Mouse (Mus musculus) erythroid progenitor cell, adult 5-6 weeks (primary cell): ENCODE measurements around the gene Rgl2. TPM values are rescaled to one million over a fixed set of nuclear protein-coding genes. Genes with fewer than 3 reads are reported as not detected.
"Not testable (repeated sequence)": the region's sequence is repeated elsewhere in the genome, so short reads cannot be mapped to it uniquely, and the experiment has no call there.

Experiments used
- ATAC-seq: replicated peaks from 2 replicates; pipeline ENCODE4 v1.8.0; 2016; ENCODE audit warnings: moderate number of reproducible peaks, mild to moderate bottlenecking, moderate TSS enrichment, inconsistent platforms; ENCODE audit not compliant: poor library complexity, low FRiP score, severe bottlenecking
- total RNA-seq, 2 experiments: library from RNA; stranded (forward) in 1 of 2; stranded (reverse) in 1 of 2; fragments of 150-400 nt in 1 of 2; fragments of 186-747, 209-891 nt in 1 of 2; gene quantifications; 2 replicates each; pipeline versions ENCODE4 v1.2.3 to v1.2.4; 2015 to 2017; ENCODE audit warnings: low replicate concordance in 2 of 2

The Rgl2 gene
- total RNA-seq, 2 experiments from 2014 or later = 13.4 to 29.0 TPM

GRCm38 (mm10) chr17:33959948-33960347 is 30.6 kb downstream of the Rgl2 start:
- ATAC-seq = no peak

DNA sequence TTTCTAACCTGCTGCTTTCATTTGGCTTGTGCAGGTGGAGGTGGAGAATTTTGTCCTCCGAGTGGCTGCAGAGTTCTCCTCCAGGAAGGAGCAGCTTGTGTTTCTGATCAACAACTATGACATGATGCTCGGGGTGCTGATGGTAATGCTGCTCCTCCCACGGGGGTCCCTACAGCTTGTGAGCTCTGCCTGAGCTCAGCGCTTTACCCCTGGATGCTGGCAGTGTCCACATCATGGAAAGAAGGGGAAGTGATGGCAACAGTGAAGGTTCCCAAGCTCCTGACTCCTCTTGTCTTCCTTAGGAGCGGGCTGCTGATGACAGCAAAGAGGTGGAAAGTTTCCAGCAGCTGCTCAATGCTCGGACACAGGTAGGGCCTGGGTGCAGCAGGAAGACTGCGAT is 33.5 kb downstream of the Rgl2 start:
- no peak for ATAC-seq

GRCm38 (mm10) chr17:33965082-33965845 is 35.9 kb downstream of the Rgl2 start:
- no peak for ATAC-seq

DNA sequence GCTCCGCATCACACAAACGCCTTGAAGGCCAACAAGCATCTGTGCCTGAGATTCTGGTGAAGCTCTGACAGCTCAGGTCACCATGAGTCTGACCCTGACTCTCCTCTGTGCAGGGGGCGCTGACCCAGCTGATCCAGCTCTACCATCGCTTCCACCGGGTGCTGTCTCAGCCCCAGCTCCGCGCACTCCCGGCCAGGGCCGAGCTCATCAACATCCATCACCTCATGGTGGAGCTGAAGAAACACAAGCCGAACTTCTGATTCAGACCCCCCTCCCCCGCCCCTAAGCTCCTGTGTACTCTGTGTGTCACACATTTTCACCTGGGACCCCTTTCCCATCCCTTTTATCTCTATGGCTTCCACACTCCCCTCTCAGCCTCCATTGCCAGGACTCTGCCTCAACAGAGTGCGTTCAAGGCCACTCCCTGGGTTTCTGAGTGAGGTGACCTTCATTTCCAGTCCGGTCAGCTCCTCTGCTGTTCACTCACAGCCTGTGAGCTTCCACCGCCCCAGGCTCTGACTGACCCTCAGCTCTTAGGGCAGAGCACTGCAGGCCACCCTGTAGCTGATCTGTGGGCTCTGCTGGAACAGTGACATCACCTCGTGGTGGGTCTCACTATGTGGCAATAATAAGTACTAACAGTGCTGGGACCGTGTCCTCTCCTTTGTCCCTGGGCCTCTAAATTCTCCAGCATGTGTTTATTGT is 36.7 kb downstream of the Rgl2 start:
- ATAC-seq = no peak

- peak; percentile 83 for ATAC-seq
Measured at GRCm38 (mm10) chr17:33968489-33968888, 39.1 kb downstream of the Rgl2 start.

DNA sequence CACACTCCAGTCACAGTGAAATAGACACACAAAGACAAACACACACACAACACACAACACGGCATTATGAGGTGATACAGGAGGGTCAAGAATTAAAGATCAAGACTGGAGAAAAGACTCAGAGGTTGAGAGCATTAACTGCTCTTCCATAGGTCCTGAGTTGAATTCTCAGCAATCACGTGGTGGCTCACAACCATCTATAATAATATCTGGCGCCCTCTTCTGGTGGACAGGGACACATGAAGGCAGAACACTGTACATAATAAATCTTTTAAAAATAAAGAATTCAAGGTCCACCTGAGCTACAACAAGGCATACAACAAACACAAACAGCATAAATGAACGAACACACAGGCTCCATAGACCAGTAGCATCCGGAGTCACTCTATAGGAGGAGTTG is 39.6 kb downstream of the Rgl2 start:
- ATAC-seq = peak; percentile 55; the same call in 1 of the 2 replicates

DNA sequence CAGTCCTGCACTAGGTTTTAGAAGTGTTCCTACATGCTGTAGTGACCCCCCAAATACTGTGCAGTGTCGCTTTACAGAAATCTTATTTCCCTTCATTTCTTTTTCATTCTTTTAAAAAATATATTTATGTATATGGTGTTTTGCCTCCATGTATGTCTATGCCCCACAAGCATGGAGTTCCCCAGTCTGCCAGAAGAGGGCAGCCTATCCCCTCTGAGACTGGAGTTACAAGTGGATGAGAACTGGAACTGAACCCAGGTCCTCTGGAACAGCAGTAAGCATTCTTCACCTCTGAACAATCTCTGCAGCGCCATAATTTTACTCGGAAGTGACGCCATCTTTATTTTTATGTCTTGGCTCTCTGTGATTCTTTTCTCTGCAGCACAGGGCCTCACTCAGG is 40.1 kb downstream of the Rgl2 start:
- ATAC-seq = no peak

DNA sequence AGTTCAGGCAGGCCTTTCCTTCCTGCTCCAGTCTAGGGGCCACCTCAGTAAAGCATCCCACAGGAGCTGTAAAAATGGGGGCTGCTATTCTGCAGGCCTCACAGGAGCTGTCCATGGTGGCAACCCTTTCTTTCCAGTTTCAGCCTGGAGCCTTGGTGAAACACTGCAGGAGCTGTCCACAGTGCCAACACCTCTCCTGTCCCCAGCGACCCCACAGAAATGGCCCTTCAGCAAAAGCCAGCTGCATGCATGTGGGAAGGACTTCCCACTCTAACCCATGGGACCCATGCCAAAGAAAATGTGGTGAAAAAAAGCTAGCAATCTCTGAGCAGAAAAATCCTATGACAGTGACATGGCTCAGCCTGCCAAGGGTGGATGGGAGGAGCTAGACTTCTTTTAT is 43.3 kb downstream of the Rgl2 start:
- ATAC-seq = no peak

DNA sequence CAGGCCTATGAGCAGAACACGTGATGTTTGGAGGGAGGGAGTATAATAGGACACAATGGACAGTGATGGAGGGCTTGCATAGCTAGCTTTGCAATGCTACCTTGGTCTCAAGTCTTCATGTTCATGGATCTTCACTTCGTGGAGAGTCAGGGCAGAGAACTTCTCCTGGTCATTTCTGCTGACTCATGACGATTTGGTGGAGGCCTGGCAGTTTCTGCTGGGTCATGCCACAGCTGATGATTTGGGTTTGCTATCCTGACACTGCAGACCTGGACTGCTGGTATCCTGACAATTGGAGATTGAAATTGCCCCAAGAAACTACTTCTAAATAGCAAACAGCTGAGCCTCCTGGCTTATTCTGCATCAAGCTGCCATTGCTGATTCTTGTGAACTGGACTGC is 44.2 kb downstream of the Rgl2 start:
- ATAC-seq = no peak

DNA sequence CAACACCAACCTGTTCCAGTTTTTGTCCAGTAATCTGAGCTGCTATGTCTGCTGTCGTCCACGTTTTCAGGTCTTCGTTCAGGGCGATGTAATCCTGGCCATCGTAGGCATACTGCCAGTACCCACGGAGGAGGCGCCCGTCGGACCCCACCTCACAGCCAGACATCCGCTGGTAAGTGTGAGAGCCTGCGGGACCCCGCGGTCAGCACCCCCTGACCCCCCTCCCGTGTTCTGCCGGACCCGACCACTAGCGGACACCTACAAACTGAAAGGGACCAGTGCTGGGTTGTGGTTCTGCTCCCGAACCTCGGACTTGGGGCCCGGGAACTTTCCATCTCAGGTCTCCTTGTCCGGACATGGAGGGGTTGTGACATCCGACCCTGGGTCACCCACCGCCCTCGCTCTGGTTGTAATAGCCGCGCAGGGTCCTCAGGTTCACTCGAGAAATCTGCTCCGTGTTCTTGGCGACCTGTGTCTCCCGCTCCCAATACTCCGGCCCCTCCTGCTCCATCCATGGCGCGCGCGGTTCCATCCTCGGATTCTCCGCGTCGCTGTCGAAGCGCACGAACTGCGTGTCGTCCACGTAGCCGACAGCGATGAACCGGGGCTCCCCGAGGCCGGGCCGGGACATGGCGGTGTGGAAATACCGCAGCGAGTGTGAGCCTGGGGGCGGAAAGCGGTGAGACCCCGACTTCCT is 48.7 kb downstream of the Rgl2 start:
- no peak for ATAC-seq

DNA sequence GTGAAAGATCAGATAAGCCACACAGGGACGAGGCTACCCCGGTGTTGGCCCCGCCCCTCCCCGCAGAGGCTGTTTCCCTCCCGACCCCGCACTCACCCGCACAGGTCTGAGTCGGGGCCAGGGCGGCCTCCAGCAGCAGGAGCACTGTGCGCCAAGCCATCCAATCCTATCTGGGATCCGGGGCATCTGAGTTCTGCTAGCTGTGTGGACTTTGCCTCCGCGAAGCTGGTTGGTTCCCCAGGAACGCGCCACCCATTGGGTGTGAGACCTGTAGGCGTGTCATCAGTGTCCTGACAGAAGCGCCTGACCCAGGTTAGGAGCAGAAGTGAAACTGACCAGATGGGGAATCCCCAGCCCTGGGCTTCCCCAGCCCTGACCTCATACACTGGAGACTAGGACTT is 49.3 kb downstream of the Rgl2 start:
- peak; percentile 81 for ATAC-seq

DNA sequence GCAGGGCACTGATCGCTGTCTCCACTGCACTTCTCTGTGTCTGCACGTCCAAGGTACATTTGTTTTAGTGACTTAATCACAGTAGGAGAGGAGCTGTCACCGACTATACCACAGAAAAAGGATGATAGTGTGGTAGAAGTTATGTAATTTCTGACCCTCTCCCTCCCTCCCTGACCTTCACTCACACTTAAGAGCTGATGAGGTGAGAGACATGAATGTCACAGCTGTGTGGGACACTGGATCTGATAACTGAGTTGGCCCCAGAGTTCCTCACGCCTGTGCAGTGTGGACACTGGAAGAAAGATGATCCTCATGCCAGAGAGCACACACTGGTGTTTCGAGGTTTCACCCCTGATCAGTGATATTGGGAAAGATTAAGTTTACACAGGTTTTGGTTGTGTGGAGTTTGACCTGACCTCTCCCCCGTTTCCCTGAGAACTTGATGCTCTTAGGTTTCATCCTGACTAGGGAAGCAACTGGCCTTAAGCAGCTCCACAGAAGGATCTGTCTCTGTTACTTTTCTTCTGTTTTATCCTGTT is 50.2 kb downstream of the Rgl2 start:
- no peak for ATAC-seq

GRCm38 (mm10) chr17:33980181-33981035 is 51.1 kb downstream of the Rgl2 start:
- no peak for ATAC-seq

DNA sequence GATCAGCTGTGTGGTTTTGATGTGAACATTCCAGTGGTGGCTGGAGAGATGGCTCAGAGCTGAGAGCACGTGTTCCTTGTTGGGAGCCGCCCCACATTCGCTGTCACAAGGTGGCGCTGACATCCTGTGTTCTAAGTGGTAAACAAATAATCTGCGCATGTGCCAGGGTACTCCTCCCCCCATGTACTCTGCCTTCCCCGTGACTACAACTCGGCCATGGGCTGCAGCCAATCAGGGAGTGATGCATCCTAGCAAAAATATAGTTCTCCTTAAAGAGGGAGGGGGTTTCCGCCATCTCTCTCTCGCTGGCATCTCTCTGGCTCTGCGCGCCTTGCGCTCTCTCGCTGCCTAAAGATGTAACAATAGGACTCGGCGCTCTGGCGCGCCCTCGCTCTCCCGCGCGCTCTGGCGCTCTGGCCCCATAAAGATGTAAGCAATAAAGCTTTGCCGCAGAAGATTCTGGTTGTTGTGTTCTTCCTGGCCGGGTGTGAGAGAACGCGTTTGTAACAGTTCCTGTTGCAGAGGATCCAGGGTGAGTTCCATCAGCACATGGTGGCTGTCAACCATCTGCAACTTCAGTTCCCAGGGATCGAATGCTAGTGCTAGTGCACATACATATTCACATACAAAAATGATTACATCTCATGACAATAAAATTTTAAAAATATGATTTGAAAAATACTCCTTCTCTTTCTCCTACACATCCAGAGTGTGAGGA is 52.0 kb downstream of the Rgl2 start:
- peak; percentile 69 for ATAC-seq

GRCm38 (mm10) chr17:33982136-33982535 is 52.8 kb downstream of the Rgl2 start:
- not testable (repeated sequence) for ATAC-seq
